Mouse (Mus musculus) mouse trophoblast stem cell (cell line): ENCODE results near the gene Wars2.

Experiments used
- in situ Hi-C, 2 experiments: fragments of 300-500 bp; cut with MseI, MboI; formaldehyde crosslinking; loops; 2 replicates in 1 of 2; 3 replicates in 1 of 2; pipeline ENCODE4 v1.15.1; 2025

Gene Wars2

GRCm38 (mm10) chr3:99247586-99247985, 106.7 kb downstream of the Wars2 start:
- in situ Hi-C loops = loop anchor here in 1 of 2 experiments (25.0 kb wide), 1 partner anchor 690 kb away; no protein-coding TSS in a partner anchor

GRCm38 (mm10) chr3:99247996-99248801, 107.3 kb downstream of the Wars2 start:
- in situ Hi-C loops = loop anchor here in 1 of 2 experiments (25.0 kb wide), 1 partner anchor 689 kb away; no protein-coding TSS in a partner anchor

- in situ Hi-C loops = loop anchor here in 1 of 2 experiments (25.0 kb wide), 1 partner anchor 688 kb away; no protein-coding TSS in a partner anchor
Measured at GRCm38 (mm10) chr3:99248831-99249550, 108.1 kb downstream of the Wars2 start.

- in situ Hi-C loops = loop anchor here in 1 of 2 experiments (25.0 kb wide), 1 partner anchor 688 kb away; no protein-coding TSS in a partner anchor
Measured at GRCm38 (mm10) chr3:99249551-99249870, 108.6 kb downstream of the Wars2 start.

GRCm38 (mm10) chr3:99249906-99250305, 109.0 kb downstream of the Wars2 start:
- in situ Hi-C loops = loop anchor here in 1 of 2 experiments (25.0 kb wide), 1 partner anchor 687 kb away; no protein-coding TSS in a partner anchor

- in situ Hi-C loops = no loop called here
Measured at GRCm38 (mm10) chr3:99251271-99252165, 110.7 kb downstream of the Wars2 start.

GRCm38 (mm10) chr3:99252461-99253091, 111.7 kb downstream of the Wars2 start:
- in situ Hi-C loops = no loop called here

GRCm38 (mm10) chr3:99253092-99253488, 112.2 kb downstream of the Wars2 start:
- in situ Hi-C loops = no loop called here

GRCm38 (mm10) chr3:99253497-99254451, 112.9 kb downstream of the Wars2 start:
- in situ Hi-C loops = no loop called here

- in situ Hi-C loops = no loop called here
Measured at GRCm38 (mm10) chr3:99254559-99255151, 113.8 kb downstream of the Wars2 start.

GRCm38 (mm10) chr3:99255411-99256365, 114.8 kb downstream of the Wars2 start:
- in situ Hi-C loops = no loop called here

- in situ Hi-C loops = no loop called here
Measured at GRCm38 (mm10) chr3:99256366-99256750, 115.5 kb downstream of the Wars2 start.

GRCm38 (mm10) chr3:99256766-99257165, 115.9 kb downstream of the Wars2 start:
- in situ Hi-C loops = no loop called here

GRCm38 (mm10) chr3:99257586-99258577, 117.0 kb downstream of the Wars2 start:
- in situ Hi-C loops = no loop called here

GRCm38 (mm10) chr3:99259741-99260270, 118.9 kb downstream of the Wars2 start:
- in situ Hi-C loops = no loop called here

GRCm38 (mm10) chr3:99260395-99260794, 119.5 kb downstream of the Wars2 start:
- in situ Hi-C loops = no loop called here

- in situ Hi-C loops = no loop called here
Measured at GRCm38 (mm10) chr3:99261371-99261791, 120.5 kb downstream of the Wars2 start.
